Mouse (Mus musculus): Measurements from ENCODE around the gene Tox2. TPM values are rescaled to one million over a fixed set of nuclear protein-coding genes. Genes with fewer than 3 reads are reported as not detected.

The Tox2 gene
- polyA plus RNA-seq, 1 experiment: 4.5 TPM

- H3K4me1 ChIP-seq: no peaks in the 10 kb centered on the region
These were observed 127.8 kb downstream of the Tox2 start for GRCm38 (mm10) chr2:163330742-163331141.

GRCm38 (mm10) chr2:163331423-163331822 lies 128.5 kb downstream of the Tox2 start:
- Histone ChIP-seq H3K4me1 (no peaks in the 10 kb centered on the region), H3K4me3 (replicated peaks) (no peak overlapping the region), H3K27me3 (replicated peaks) (peaks cover 71% of the 10 kb centered on the region), H3K9me3 (no peaks in the 10 kb centered on the region), H3K36me3 (replicated peaks; ENCODE audit: low read length) (no peaks in the 10 kb centered on the region)
- TF ChIP-seq GATA1 (IDR thresholded peaks at IDR 0.05; ENCODE audit: borderline replicate concordance, low read length) (no peak), FLI1 (IDR thresholded peaks at IDR 0.05; ENCODE audit: low read length) (no peak)

More at GRCm38 (mm10) chr2:163330742-163331141, 127.8 kb downstream of the Tox2 start:
- TF ChIP-seq FLI1 (IDR thresholded peaks at IDR 0.05; ENCODE audit: low read length) (no peak), GATA1 (IDR thresholded peaks at IDR 0.05; ENCODE audit: borderline replicate concordance, low read length) (no peak)
- Histone ChIP-seq H3K9me3 (no peaks in the 10 kb centered on the region), H3K36me3 (replicated peaks; ENCODE audit: low read length) (no peaks in the 10 kb centered on the region), H3K4me3 (replicated peaks) (no peak overlapping the region), H3K27me3 (replicated peaks) (peaks cover 71% of the 10 kb centered on the region)

- Histone ChIP-seq H3K27me3 (replicated peaks) (peaks cover 71% of the 10 kb centered on the region), H3K36me3 (replicated peaks; ENCODE audit: low read length) (no peaks in the 10 kb centered on the region), H3K4me1 (no peaks in the 10 kb centered on the region), H3K9me3 (no peaks in the 10 kb centered on the region), H3K4me3 (replicated peaks) (no peak overlapping the region)
- no peak for TF ChIP-seq FLI1 (IDR thresholded peaks at IDR 0.05; ENCODE audit: low read length)
- no peak for TF ChIP-seq GATA1 (IDR thresholded peaks at IDR 0.05; ENCODE audit: borderline replicate concordance, low read length)
These were observed 129.6 kb downstream of the Tox2 start for GRCm38 (mm10) chr2:163332368-163333055.

- Histone ChIP-seq H3K9me3 (peaks cover 8% of the 10 kb centered on the region), H3K27me3 (replicated peaks) (peaks cover 73% of the 10 kb centered on the region), H3K4me3 (replicated peaks) (no peak overlapping the region), H3K36me3 (replicated peaks; ENCODE audit: low read length) (no peaks in the 10 kb centered on the region), H3K4me1 (no peaks in the 10 kb centered on the region)
- no peak for TF ChIP-seq FLI1 (IDR thresholded peaks at IDR 0.05; ENCODE audit: low read length)
- no peak for TF ChIP-seq GATA1 (IDR thresholded peaks at IDR 0.05; ENCODE audit: borderline replicate concordance, low read length)
These were observed 137.3 kb downstream of the Tox2 start for GRCm38 (mm10) chr2:163340263-163340662.

- Histone ChIP-seq H3K9me3 (peaks cover 8% of the 10 kb centered on the region), H3K4me1 (no peaks in the 10 kb centered on the region), H3K4me3 (replicated peaks) (no peak overlapping the region), H3K27me3 (replicated peaks) (peaks cover 57% of the 10 kb centered on the region), H3K36me3 (replicated peaks; ENCODE audit: low read length) (no peaks in the 10 kb centered on the region)
- TF ChIP-seq FLI1 (IDR thresholded peaks at IDR 0.05; ENCODE audit: low read length) (no peak), GATA1 (IDR thresholded peaks at IDR 0.05; ENCODE audit: borderline replicate concordance, low read length) (no peak)
These were observed 140.7 kb downstream of the Tox2 start for GRCm38 (mm10) chr2:163343671-163344070.

- H3K4me1 ChIP-seq: no peaks in the 10 kb centered on the region
- no peak overlapping the region for H3K4me3 ChIP-seq (replicated peaks)
- H3K27me3 ChIP-seq (replicated peaks): peaks cover 49% of the 10 kb centered on the region
- H3K9me3 ChIP-seq: peaks cover 8% of the 10 kb centered on the region
- TF ChIP-seq FLI1 (IDR thresholded peaks at IDR 0.05; ENCODE audit: low read length) (no peak), GATA1 (IDR thresholded peaks at IDR 0.05; ENCODE audit: borderline replicate concordance, low read length) (no peak)
- H3K36me3 ChIP-seq (replicated peaks; ENCODE audit: low read length): no peaks in the 10 kb centered on the region
These were observed 142.2 kb downstream of the Tox2 start for GRCm38 (mm10) chr2:163344976-163345660.

- no peaks in the 10 kb centered on the region for H3K36me3 ChIP-seq (replicated peaks; ENCODE audit: low read length)
- TF ChIP-seq FLI1 (IDR thresholded peaks at IDR 0.05; ENCODE audit: low read length): no peak
- TF ChIP-seq GATA1 (IDR thresholded peaks at IDR 0.05; ENCODE audit: borderline replicate concordance, low read length): no peak
- H3K4me1 ChIP-seq: no peaks in the 10 kb centered on the region
- peaks cover 41% of the 10 kb centered on the region for H3K27me3 ChIP-seq (replicated peaks)
- peaks cover 14% of the 10 kb centered on the region for H3K9me3 ChIP-seq
- H3K4me3 ChIP-seq (replicated peaks): no peak overlapping the region
These were observed 143.6 kb downstream of the Tox2 start for GRCm38 (mm10) chr2:163346497-163346896.

- H3K27me3 ChIP-seq (replicated peaks): peaks cover 52% of the 10 kb centered on the region
- peak overlapping the region; percentile 16 for H3K4me3 ChIP-seq (replicated peaks)
- TF ChIP-seq FLI1 (IDR thresholded peaks at IDR 0.05; ENCODE audit: low read length): no peak
- TF ChIP-seq GATA1 (IDR thresholded peaks at IDR 0.05; ENCODE audit: borderline replicate concordance, low read length): no peak
- H3K9me3 ChIP-seq: peaks cover 15% of the 10 kb centered on the region
- H3K4me1 ChIP-seq: no peaks in the 10 kb centered on the region
- H3K36me3 ChIP-seq (replicated peaks; ENCODE audit: low read length): no peaks in the 10 kb centered on the region
These were observed 144.7 kb downstream of the Tox2 start for GRCm38 (mm10) chr2:163347517-163348184.

- Histone ChIP-seq H3K36me3 (replicated peaks; ENCODE audit: low read length) (no peaks in the 10 kb centered on the region), H3K27me3 (replicated peaks) (peaks cover 55% of the 10 kb centered on the region), H3K4me1 (no peaks in the 10 kb centered on the region), H3K9me3 (peaks cover 11% of the 10 kb centered on the region), H3K4me3 (replicated peaks) (no peak overlapping the region)
- TF ChIP-seq FLI1 (IDR thresholded peaks at IDR 0.05; ENCODE audit: low read length) (no peak), GATA1 (IDR thresholded peaks at IDR 0.05; ENCODE audit: borderline replicate concordance, low read length) (no peak)
These were observed 145.8 kb downstream of the Tox2 start for GRCm38 (mm10) chr2:163348677-163349076.

GRCm38 (mm10) chr2:163349411-163349810 lies 146.5 kb downstream of the Tox2 start:
- Histone ChIP-seq H3K4me1 (no peaks in the 10 kb centered on the region), H3K4me3 (replicated peaks) (no peak overlapping the region), H3K9me3 (peaks cover 7% of the 10 kb centered on the region; the same call in 1 of the 2 replicates), H3K36me3 (replicated peaks; ENCODE audit: low read length) (no peaks in the 10 kb centered on the region), H3K27me3 (replicated peaks) (peaks cover 59% of the 10 kb centered on the region)
- TF ChIP-seq FLI1 (IDR thresholded peaks at IDR 0.05; ENCODE audit: low read length): no peak
- TF ChIP-seq GATA1 (IDR thresholded peaks at IDR 0.05; ENCODE audit: borderline replicate concordance, low read length): no peak

All from megakaryocyte, embryonic 14.5 days (primary cell).